Mouse (Mus musculus) urinary bladder, postnatal 14 days (tissue): ENCODE data around the gene Lrrc15.

ENCODE experiments used
- DNase-seq: peaks from one replicate; pipeline ENCODE4 v3.0.0; 2021; ENCODE audit warnings: low spot score

The Lrrc15 gene

GRCm38 (mm10) chr16:30236091-30236699 is 46.9 kb downstream of the Lrrc15 start:
- peak; percentile 87 for DNase-seq

GRCm38 (mm10) chr16:30235577-30235976 is 47.5 kb downstream of the Lrrc15 start:
- no peak for DNase-seq

- no peak for DNase-seq
These were observed 48.2 kb downstream of the Lrrc15 start for GRCm38 (mm10) chr16:30234636-30235546.

- DNase-seq: no peak
These were observed 49.0 kb downstream of the Lrrc15 start for GRCm38 (mm10) chr16:30234077-30234476.

GRCm38 (mm10) chr16:30231882-30232604 is 51.0 kb downstream of the Lrrc15 start:
- no peak for DNase-seq

- DNase-seq: no peak
These were observed 55.7 kb downstream of the Lrrc15 start for GRCm38 (mm10) chr16:30227352-30227751.

GRCm38 (mm10) chr16:30221161-30221782 is 61.8 kb downstream of the Lrrc15 start:
- no peak for DNase-seq
